Mouse (Mus musculus): ENCODE measurements around the gene Cd244a. TPM values are rescaled to one million over a fixed set of nuclear protein-coding genes. Genes with fewer than 3 reads are reported as not detected.

Gene Cd244a
- total RNA-seq, 2 experiments from 2014 or later, result not detected

GRCm38 (mm10) chr1:171658561-171658991 lies 99.6 kb downstream of the Cd244a start:
- peak; percentile 8 to 11 for DNase-seq

Small RNA genes lying within 50 kb of the gene (microRNA-seq; reads per million reads assigned to microRNA genes)
- 0 reads per million in 2 experiments for gene Mir7683

Other genes starting within 250 kb of the Cd244a start
- gene Dedd, start 230.0 kb upstream of the Cd244a start, total RNA-seq (2021), result 10 to 100 TPM; 36.5 to 41.3 TPM
- 10 to 100 TPM; 45.9 to 49.5 TPM for gene Nit1, start 213.5 kb upstream of the Cd244a start, total RNA-seq (2021)
- gene Pfdn2, start 213.5 kb upstream of the Cd244a start, total RNA-seq (2021), result 100 to 1,000 TPM; 160 to 166 TPM
- gene Klhdc9, start 198.4 kb upstream of the Cd244a start, total RNA-seq (2021), result 1 to 10 TPM; 4.1 to 4.7 TPM
- 1 to 10 TPM; 3.6 to 4.7 TPM for gene Nectin4, start 189.1 kb upstream of the Cd244a start, total RNA-seq (2021)
- 1 to 10 TPM; 2.0 to 2.1 TPM for gene Arhgap30, start 170.2 kb upstream of the Cd244a start, total RNA-seq (2021)
- gene Usf1, start 147.9 kb upstream of the Cd244a start, total RNA-seq (2021), result 100 to 1,000 TPM; 114 to 132 TPM
- 1 to 10 TPM; 4.1 to 5.9 TPM for gene Tstd1, start 140.3 kb upstream of the Cd244a start, total RNA-seq (2021)
- gene F11r, start 121.7 kb upstream of the Cd244a start, total RNA-seq (2021), result 1 to 10 TPM; 5.0 to 6.6 TPM
- 1 to 10 TPM; 6.8 to 7.1 TPM for gene Alyref2, start 55.7 kb upstream of the Cd244a start, total RNA-seq (2021)
- not detected for gene Itln1, start 23.9 kb upstream of the Cd244a start, total RNA-seq (2021)
- not detected for gene Ly9, start 48.2 kb downstream of the Cd244a start, total RNA-seq (2021)
- gene Slamf7, start 93.8 kb downstream of the Cd244a start, total RNA-seq (2021), result not detected
- under 1 TPM in 1 of 2 experiments, not detected in 1; 0.77 TPM for gene Cd48, start 122.8 kb downstream of the Cd244a start, total RNA-seq (2021)
- gene Slamf1, start 207.9 kb downstream of the Cd244a start, total RNA-seq (2021), result under 1 TPM; 0.10 to 0.17 TPM

Measured in layer of hippocampus, postnatal 36 days (tissue).